Mouse (Mus musculus): ENCODE measurements around the gene Mavs. TPM values are rescaled to one million over a fixed set of nuclear protein-coding genes. Genes with fewer than 3 reads are reported as not detected.

Mavs gene
- 5.7 and 22.4 TPM in 2 replicates for polyA plus RNA-seq (2012; ENCODE audit: low replicate concordance)

DNA sequence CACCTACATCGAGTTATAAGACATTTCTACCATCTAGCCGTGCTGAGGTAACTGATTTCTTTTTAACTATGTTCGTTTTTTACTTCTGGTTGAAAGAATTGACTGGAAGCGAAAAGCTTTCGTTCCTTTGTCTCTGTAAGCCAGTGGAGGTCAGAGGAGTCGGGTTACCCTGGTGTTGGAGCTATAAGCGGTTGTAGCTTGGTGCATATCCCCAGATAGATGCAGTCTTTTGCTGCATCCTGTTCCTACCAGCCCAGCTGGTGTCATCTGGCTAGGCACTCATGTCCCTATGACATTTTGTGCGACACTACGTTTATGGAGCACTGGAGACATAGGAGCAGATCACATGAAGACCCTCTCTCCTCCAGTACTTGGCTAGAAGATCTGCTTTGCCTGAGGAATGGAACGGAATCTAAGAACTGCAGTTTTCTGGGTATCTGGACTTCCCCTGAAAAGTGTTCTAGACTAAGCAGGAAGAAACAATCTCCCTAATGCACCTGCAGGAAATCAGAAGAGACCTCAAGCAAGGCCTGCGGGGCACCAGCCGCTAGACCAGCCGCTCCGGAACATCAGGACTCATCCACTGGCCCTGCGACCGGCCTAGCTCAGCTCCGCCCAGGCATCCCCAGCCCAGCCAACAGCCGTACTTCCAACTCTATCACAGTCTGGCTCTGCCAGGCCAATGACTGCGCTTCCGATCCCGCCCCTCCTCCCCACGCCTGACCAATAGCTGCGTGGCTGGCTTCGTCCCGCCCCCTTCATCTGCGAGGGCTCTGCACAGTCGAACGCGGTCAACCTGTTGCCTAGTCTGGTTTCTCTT lies at the start of gene Mavs:
Gene Mavs (plus strand): TSS at position 757 of the 820 bp plus-strand sequence.

DNA sequence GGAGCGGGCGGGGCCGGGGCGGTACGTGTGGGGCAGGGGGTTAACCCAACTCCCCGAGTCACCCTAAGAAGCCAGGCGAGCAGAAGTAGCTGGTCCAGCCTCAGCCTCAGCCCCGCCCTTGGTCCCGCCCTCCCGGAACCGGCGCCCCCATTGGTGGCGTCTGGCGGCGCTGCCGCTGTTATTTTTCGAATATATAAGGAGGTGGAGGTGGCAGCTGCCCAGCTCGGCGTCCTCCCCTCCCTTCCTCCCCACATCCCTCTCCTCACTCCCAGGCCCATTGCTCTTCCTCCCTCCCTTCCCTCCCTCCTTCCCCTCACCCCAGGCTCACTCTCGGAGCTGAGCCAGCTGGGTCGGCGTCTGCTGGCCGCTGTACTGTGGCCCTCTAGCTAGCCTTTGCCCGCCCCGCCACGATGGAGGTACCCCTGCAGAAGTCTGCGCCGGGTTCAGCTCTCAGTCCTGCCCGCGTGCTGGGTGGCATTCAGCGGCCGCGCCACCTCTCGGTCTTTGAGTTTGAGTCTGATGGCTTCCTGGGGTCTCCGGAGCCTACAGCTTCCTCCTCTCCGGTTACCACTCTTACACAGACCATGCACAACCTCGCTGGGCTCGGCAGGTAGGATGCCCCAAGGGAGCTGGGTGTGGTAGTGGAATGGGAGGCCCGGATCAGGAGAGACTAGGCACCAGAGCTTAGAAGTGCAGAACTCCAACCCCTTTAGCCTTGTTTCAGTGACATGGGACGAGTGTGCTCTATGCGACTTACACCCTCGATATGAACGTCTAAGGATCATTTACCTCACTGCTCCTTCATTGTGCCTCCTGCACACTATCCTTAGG lies 46.9 kb upstream of the Mavs start, which contains the start of the genes Cdc25b and Spef1:
Gene Cdc25b (plus strand): TSS at position 179 of the 831 bp plus-strand sequence.
Gene Spef1 (minus strand): TSS at position 512 of the 831 bp plus-strand sequence.

DNA sequence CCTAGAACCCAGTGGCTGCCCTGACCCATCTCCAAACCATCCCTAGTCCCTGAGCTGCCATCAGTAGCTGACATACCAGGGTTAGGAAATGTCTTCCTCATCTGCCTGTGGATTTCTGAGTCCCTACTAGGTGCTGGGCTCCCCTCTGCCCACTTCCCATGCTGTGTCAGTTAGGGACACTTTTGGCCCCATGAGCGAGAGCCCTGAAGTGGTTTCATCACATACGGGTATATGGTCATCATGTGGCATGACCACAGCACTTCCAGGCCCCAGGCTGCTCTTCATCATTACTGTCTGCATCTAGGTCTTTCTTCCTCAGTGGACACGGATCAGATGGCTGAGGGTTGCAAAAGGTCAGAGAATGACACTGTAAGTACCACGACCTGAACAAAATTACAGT lies 27.1 kb upstream of the Mavs start, which contains the start of gene Ap5s1:
Gene Ap5s1 (plus strand): TSS at position 301 of the 400 bp plus-strand sequence.

DNA sequence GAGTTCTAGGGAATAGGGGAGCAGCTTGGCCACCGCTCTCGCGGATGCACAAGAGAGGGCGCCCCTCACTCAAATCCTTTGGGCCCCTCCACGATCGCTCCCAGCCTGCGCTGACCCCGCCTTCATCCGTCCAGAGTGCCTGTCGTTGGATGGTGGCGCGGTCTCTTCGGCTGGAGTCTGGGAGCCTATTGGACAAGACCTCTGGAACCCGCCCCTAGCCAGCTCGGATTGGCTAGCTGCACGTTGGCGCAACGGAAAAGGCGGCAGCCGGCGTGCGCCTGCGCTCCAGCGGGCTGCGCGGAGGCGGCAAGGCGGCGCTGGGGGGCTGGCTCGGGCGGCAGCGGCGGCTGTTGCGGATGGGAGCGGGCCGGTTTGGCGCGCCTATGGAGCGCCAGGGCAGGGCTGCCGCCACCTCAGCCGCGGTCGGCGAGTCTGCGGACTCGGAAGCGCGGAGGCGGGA lies 28.4 kb downstream of the Mavs start, which contains the start of gene Pank2:
Gene Pank2 (plus strand): TSS at position 283 of the 460 bp plus-strand sequence.

Other genes with a start within 250 kb of the Mavs start
- 0.84 and 8.2 TPM in 2 replicates for gene Gfra4, start 191.0 kb upstream of the Mavs start, polyA plus RNA-seq (2012; ENCODE audit: low replicate concordance)
- gene Adam33, start 170.2 kb upstream of the Mavs start, polyA plus RNA-seq (2012; ENCODE audit: low replicate concordance), result 0.52 TPM in 1 of 2 replicates, not detected in the other
- 2.5 and 10.5 TPM in 2 replicates for gene Siglec1, start 147.3 kb upstream of the Mavs start, polyA plus RNA-seq (2012; ENCODE audit: low replicate concordance)
- 0.67 and 1.5 TPM in 2 replicates for gene Hspa12b, start 106.8 kb upstream of the Mavs start, polyA plus RNA-seq (2012; ENCODE audit: low replicate concordance)
- gene Gm11037, start 100.6 kb upstream of the Mavs start, polyA plus RNA-seq (2012; ENCODE audit: low replicate concordance), result not detected in 2 replicates
- 131 and 446 TPM in 2 replicates for gene 1700037H04Rik, start 74.0 kb upstream of the Mavs start, polyA plus RNA-seq (2012; ENCODE audit: low replicate concordance)
- gene Cenpb, start 54.0 kb upstream of the Mavs start, polyA plus RNA-seq (2012; ENCODE audit: low replicate concordance), result 122 and 141 TPM in 2 replicates
- 36.7 and 88.5 TPM in 2 replicates for gene Cdc25b, start 47.1 kb upstream of the Mavs start, polyA plus RNA-seq (2012; ENCODE audit: low replicate concordance)
- gene Spef1, start 46.8 kb upstream of the Mavs start, polyA plus RNA-seq (2012; ENCODE audit: low replicate concordance), result 1.4 and 2.1 TPM in 2 replicates
- 1.4 and 21.7 TPM in 2 replicates for gene Ap5s1, start 27.0 kb upstream of the Mavs start, polyA plus RNA-seq (2012; ENCODE audit: low replicate concordance)
- gene Pank2, start 28.4 kb downstream of the Mavs start, polyA plus RNA-seq (2012; ENCODE audit: low replicate concordance), result 9.1 and 12.5 TPM in 2 replicates
- gene Rnf24, start 118.8 kb downstream of the Mavs start, polyA plus RNA-seq (2012; ENCODE audit: low replicate concordance), result 0.96 and 1.4 TPM in 2 replicates

Data from leukemia stem cell, adult 10-12 weeks (primary cell).